Mouse (Mus musculus): Measurements from ENCODE around the gene Taf15. TPM values are rescaled to one million over a fixed set of nuclear protein-coding genes. Genes with fewer than 3 reads are reported as not detected.

Gene Taf15
- polyA plus RNA-seq, 1 experiment from 2014 or later, result 5.4 TPM

- H3K4me2 ChIP-seq (replicated peaks; ENCODE audit: low read depth), result peak overlapping the region; percentile 25
- WGBS, result 0% methylated on average over 4 of the region's 4 CpGs
- H3K9ac ChIP-seq (ENCODE audit: low read depth, low read length), result no peak overlapping the region
- H3K4me1 ChIP-seq (replicated peaks; ENCODE audit: control insufficient read depth, insufficient read depth, low read length), result peaks cover 12% of the 10 kb centered on the region; the same call in 1 of the 2 replicates
- H3K27me3 ChIP-seq (replicated peaks; ENCODE audit: control insufficient read depth, insufficient read depth, low read length), result no peaks in the 10 kb centered on the region
- no peaks in the 10 kb centered on the region for H3K36me3 ChIP-seq (ENCODE audit: control insufficient read depth, insufficient read depth)
- no peak overlapping the region for H3K4me3 ChIP-seq (ENCODE audit: low read depth, low read length)
- TF ChIP-seq CTCF (IDR thresholded peaks at IDR 0.05; ENCODE audit: low read depth), result no peak
- H3K27ac ChIP-seq (ENCODE audit: low read depth, low read length), result no peak overlapping the region
- no peaks in the 10 kb centered on the region for H3K9me3 ChIP-seq (ENCODE audit: control insufficient read depth)
- ATAC-seq, result peak; percentile 56; the same call in 1 of the 2 replicates
These were observed 18.3 kb upstream of the Taf15 start for GRCm38 (mm10) chr11:83454548-83454947.

GRCm38 (mm10) chr11:83455608-83456007 lies 17.3 kb upstream of the Taf15 start:
- Histone ChIP-seq H3K27ac (ENCODE audit: low read depth, low read length) (no peak overlapping the region), H3K36me3 (ENCODE audit: control insufficient read depth, insufficient read depth) (no peaks in the 10 kb centered on the region), H3K9me3 (ENCODE audit: control insufficient read depth) (no peaks in the 10 kb centered on the region), H3K4me3 (ENCODE audit: low read depth, low read length) (no peak overlapping the region), H3K27me3 (replicated peaks; ENCODE audit: control insufficient read depth, insufficient read depth, low read length) (no peaks in the 10 kb centered on the region), H3K9ac (ENCODE audit: low read depth, low read length) (no peak overlapping the region), H3K4me1 (replicated peaks; ENCODE audit: control insufficient read depth, insufficient read depth, low read length) (peaks cover 12% of the 10 kb centered on the region; the same call in 1 of the 2 replicates), H3K4me2 (replicated peaks; ENCODE audit: low read depth) (no peak overlapping the region)
- 49% methylated on average over 3 of the region's 3 CpGs for WGBS
- no peak for TF ChIP-seq CTCF (IDR thresholded peaks at IDR 0.05; ENCODE audit: low read depth)
- ATAC-seq, result no peak

- Histone ChIP-seq H3K4me2 (replicated peaks; ENCODE audit: low read depth) (no peak overlapping the region), H3K27me3 (replicated peaks; ENCODE audit: control insufficient read depth, insufficient read depth, low read length) (no peaks in the 10 kb centered on the region), H3K36me3 (ENCODE audit: control insufficient read depth, insufficient read depth) (no peaks in the 10 kb centered on the region), H3K27ac (ENCODE audit: low read depth, low read length) (no peak overlapping the region), H3K9ac (ENCODE audit: low read depth, low read length) (no peak overlapping the region), H3K4me3 (ENCODE audit: low read depth, low read length) (no peak overlapping the region), H3K4me1 (replicated peaks; ENCODE audit: control insufficient read depth, insufficient read depth, low read length) (peaks cover 12% of the 10 kb centered on the region; the same call in 1 of the 2 replicates), H3K9me3 (ENCODE audit: control insufficient read depth) (no peaks in the 10 kb centered on the region)
- no peak for ATAC-seq
- WGBS, result 43% methylated on average over 7 of the region's 7 CpGs
- TF ChIP-seq CTCF (IDR thresholded peaks at IDR 0.05; ENCODE audit: low read depth), result no peak
These were observed 15.6 kb upstream of the Taf15 start for GRCm38 (mm10) chr11:83457257-83457656.

GRCm38 (mm10) chr11:83457912-83458601 lies 14.8 kb upstream of the Taf15 start:
- WGBS, result 38% methylated on average over 9 of the region's 9 CpGs
- no peak overlapping the region for H3K27ac ChIP-seq (ENCODE audit: low read depth, low read length)
- ATAC-seq, result no peak

GRCm38 (mm10) chr11:83461462-83462027 lies 11.3 kb upstream of the Taf15 start:
- Histone ChIP-seq H3K4me3 (ENCODE audit: low read depth, low read length) (no peak overlapping the region), H3K36me3 (ENCODE audit: control insufficient read depth, insufficient read depth) (no peaks in the 10 kb centered on the region), H3K4me1 (replicated peaks; ENCODE audit: control insufficient read depth, insufficient read depth, low read length) (peaks cover 10% of the 10 kb centered on the region; the same call in 1 of the 2 replicates), H3K27ac (ENCODE audit: low read depth, low read length) (no peak overlapping the region), H3K27me3 (replicated peaks; ENCODE audit: control insufficient read depth, insufficient read depth, low read length) (no peaks in the 10 kb centered on the region), H3K9me3 (ENCODE audit: control insufficient read depth) (no peaks in the 10 kb centered on the region), H3K4me2 (replicated peaks; ENCODE audit: low read depth) (peak overlapping the region; percentile 99; the same call in 1 of the 2 replicates), H3K9ac (ENCODE audit: low read depth, low read length) (no peak overlapping the region)
- 81% methylated on average over 10 of the region's 10 CpGs for WGBS
- no peak for ATAC-seq
- no peak for TF ChIP-seq CTCF (IDR thresholded peaks at IDR 0.05; ENCODE audit: low read depth)

More at GRCm38 (mm10) chr11:83457912-83458601, 14.8 kb upstream of the Taf15 start:
- Histone ChIP-seq H3K9me3 (ENCODE audit: control insufficient read depth) (no peaks in the 10 kb centered on the region), H3K4me3 (ENCODE audit: low read depth, low read length) (no peak overlapping the region), H3K9ac (ENCODE audit: low read depth, low read length) (no peak overlapping the region), H3K27me3 (replicated peaks; ENCODE audit: control insufficient read depth, insufficient read depth, low read length) (no peaks in the 10 kb centered on the region), H3K4me2 (replicated peaks; ENCODE audit: low read depth) (no peak overlapping the region), H3K4me1 (replicated peaks; ENCODE audit: control insufficient read depth, insufficient read depth, low read length) (peaks cover 15% of the 10 kb centered on the region; the same call in 1 of the 2 replicates), H3K36me3 (ENCODE audit: control insufficient read depth, insufficient read depth) (no peaks in the 10 kb centered on the region)
- TF ChIP-seq CTCF (IDR thresholded peaks at IDR 0.05; ENCODE audit: low read depth), result no peak

- ATAC-seq, result peak; percentile 37
- WGBS, result 1% methylated on average over 35 of the region's 42 CpGs
- H3K9me3 ChIP-seq (ENCODE audit: control insufficient read depth), result no peaks in the 10 kb centered on the region
- H3K4me3 ChIP-seq (ENCODE audit: low read depth, low read length), result peak within 1 kb of the TSS; percentile 66
- no peak for TF ChIP-seq CTCF (IDR thresholded peaks at IDR 0.05; ENCODE audit: low read depth)
- no peaks in the 10 kb centered on the region for H3K27me3 ChIP-seq (replicated peaks; ENCODE audit: control insufficient read depth, insufficient read depth, low read length)
- H3K36me3 ChIP-seq (ENCODE audit: control insufficient read depth, insufficient read depth), result no peaks in the 10 kb centered on the region
- H3K9ac ChIP-seq (ENCODE audit: low read depth, low read length), result peak within 1 kb of the TSS; percentile 66
- H3K27ac ChIP-seq (ENCODE audit: low read depth, low read length), result no peak within 1 kb of the TSS
- peak within 1 kb of the TSS; percentile 99 for H3K4me2 ChIP-seq (replicated peaks; ENCODE audit: low read depth)
- H3K4me1 ChIP-seq (replicated peaks; ENCODE audit: control insufficient read depth, insufficient read depth, low read length), result peaks cover 10% of the 10 kb centered on the region; the same call in 1 of the 2 replicates
These were observed 10.1 kb upstream of the Taf15 start, which contains the start of gene Mmp28 for GRCm38 (mm10) chr11:83462711-83463244. Gene Mmp28 (minus strand): TSS chr11:83463071.

Data from intestine, postnatal 0 days (tissue).